Mouse (Mus musculus) liver, embryonic 15.5 days (tissue): ENCODE data around the gene 2610507B11Rik. TPM values are rescaled to one million over a fixed set of nuclear protein-coding genes. Genes with fewer than 3 reads are reported as not detected.

Experiments
- polyA plus RNA-seq: library from polyadenylated mRNA; unstranded; fragments of >200 nt; fragmentation: Nextera tagmentation; extraction: Ambion mirVana; gene quantifications from 2 replicates; pipeline ENCODE4 v1.2.1, GENCODE M21; 2015

2610507B11Rik gene
- polyA plus RNA-seq, 1 experiment from 2014 or later = 28.4 TPM

Other genes starting within 250 kb of the 2610507B11Rik start
- gene Dhrs13, start 229.5 kb upstream of the 2610507B11Rik start, polyA plus RNA-seq = 14.9 and 16.3 TPM in 2 replicates
- 25.1 and 27.3 TPM in 2 replicates for gene Flot2, start 223.8 kb upstream of the 2610507B11Rik start, polyA plus RNA-seq
- gene Eral1, start 181.4 kb upstream of the 2610507B11Rik start, polyA plus RNA-seq = 13.8 and 13.9 TPM in 2 replicates
- 4.2 and 4.3 TPM in 2 replicates for gene Fam222b, start 167.1 kb upstream of the 2610507B11Rik start, polyA plus RNA-seq
- gene Traf4, start 96.2 kb upstream of the 2610507B11Rik start, polyA plus RNA-seq = 27.5 and 32.4 TPM in 2 replicates
- gene Nek8, start 85.1 kb upstream of the 2610507B11Rik start, polyA plus RNA-seq = 8.1 and 11.4 TPM in 2 replicates
- gene Tlcd1, start 85.0 kb upstream of the 2610507B11Rik start, polyA plus RNA-seq = 43.3 and 44.5 TPM in 2 replicates
- gene Rpl23a, start 78.2 kb upstream of the 2610507B11Rik start, polyA plus RNA-seq = 569 and 671 TPM in 2 replicates
- gene Rab34, start 73.3 kb upstream of the 2610507B11Rik start, polyA plus RNA-seq = 15.2 and 16.3 TPM in 2 replicates
- gene Proca1, start 68.4 kb upstream of the 2610507B11Rik start, polyA plus RNA-seq = 0.24 and 0.55 TPM in 2 replicates
- 29.0 and 33.7 TPM in 2 replicates for gene Sdf2, start 16.0 kb upstream of the 2610507B11Rik start, polyA plus RNA-seq
- gene Supt6, start 15.8 kb upstream of the 2610507B11Rik start, polyA plus RNA-seq = 9.5 and 9.8 TPM in 2 replicates
- 0.22 TPM in 1 of 2 replicates, not detected in the other for gene BC030499, start 29.1 kb downstream of the 2610507B11Rik start, polyA plus RNA-seq
- 34.8 and 35.0 TPM in 2 replicates for gene Spag5, start 39.8 kb downstream of the 2610507B11Rik start, polyA plus RNA-seq
- gene Aldoc, start 61.2 kb downstream of the 2610507B11Rik start, polyA plus RNA-seq = 10.5 and 13.3 TPM in 2 replicates
- gene Pigs, start 66.7 kb downstream of the 2610507B11Rik start, polyA plus RNA-seq = 31.1 and 33.3 TPM in 2 replicates
- 27.4 and 29.4 TPM in 2 replicates for gene Unc119, start 81.7 kb downstream of the 2610507B11Rik start, polyA plus RNA-seq
- gene Foxn1, start 124.8 kb downstream of the 2610507B11Rik start, polyA plus RNA-seq = not detected in 2 replicates
- gene Slc13a2, start 160.5 kb downstream of the 2610507B11Rik start, polyA plus RNA-seq = 0.05 TPM in 1 of 2 replicates, not detected in the other
- gene Slc46a1, start 203.9 kb downstream of the 2610507B11Rik start, polyA plus RNA-seq = 6.5 and 7.8 TPM in 2 replicates
- 0.17 and 0.20 TPM in 2 replicates for gene Sarm1, start 236.0 kb downstream of the 2610507B11Rik start, polyA plus RNA-seq
- 675 and 834 TPM in 2 replicates for gene Vtn, start 237.3 kb downstream of the 2610507B11Rik start, polyA plus RNA-seq
- gene Sebox, start 241.7 kb downstream of the 2610507B11Rik start, polyA plus RNA-seq = 0.25 and 0.29 TPM in 2 replicates